Mouse (Mus musculus) heart, postnatal 10 days (tissue): ENCODE data around the gene Stxbp1. TPM values are rescaled to one million over a fixed set of nuclear protein-coding genes. Genes with fewer than 3 reads are reported as not detected.

Source experiments
- DNase-seq, 2 experiments: peaks; one replicate each; pipeline ENCODE4 v3.0.0; 2021
- intact Hi-C: fragments of 180-260 bp; cut with DNase I; formaldehyde crosslinking; loops from one replicate; pipeline ENCODE4 v1.15.1; 2025
- total RNA-seq, 2 experiments: library from RNA; stranded (reverse); gene quantifications; 2 replicates each; pipeline ENCODE4 v1.2.3; 2021

Gene Stxbp1
- total RNA-seq, 2 experiments from 2014 or later: 25.4 to 25.7 TPM

GRCm38 (mm10) chr2:32763353-32763752 is 83.7 kb downstream of the Stxbp1 start:
- DNase-seq: no peak
- intact Hi-C loops: no loop called here

GRCm38 (mm10) chr2:32761859-32762258 is 85.2 kb downstream of the Stxbp1 start:
- intact Hi-C loops: no loop called here
- DNase-seq: no peak

GRCm38 (mm10) chr2:32761361-32761760 is 85.7 kb downstream of the Stxbp1 start:
- DNase-seq: no peak
- intact Hi-C loops: no loop called here

GRCm38 (mm10) chr2:32759001-32759400 is 88.0 kb downstream of the Stxbp1 start:
- no peak for DNase-seq
- intact Hi-C loops: no loop called here

- intact Hi-C loops: no loop called here
- DNase-seq: no peak
Measured at GRCm38 (mm10) chr2:32758503-32758902, 88.5 kb downstream of the Stxbp1 start.

- DNase-seq: peak; percentile 98 to 99
- intact Hi-C loops: loop anchor here (1.0 kb wide), 2 partner anchors 44 to 49 kb away; partner anchors contain the start of gene Cdk9
Measured at GRCm38 (mm10) chr2:32757056-32757845, 89.8 kb downstream of the Stxbp1 start, which contains the start of gene Tor2a. Gene Tor2a, plus strand, starts transcription at chr2:32757234.

GRCm38 (mm10) chr2:32756674-32757055 is 90.4 kb downstream of the Stxbp1 start:
- intact Hi-C loops: loop anchor here (1.0 kb wide), 2 partner anchors 43 to 48 kb away; partner anchors contain the start of gene Cdk9
- DNase-seq: no peak

GRCm38 (mm10) chr2:32752181-32752580 is 94.9 kb downstream of the Stxbp1 start:
- no peak for DNase-seq
- intact Hi-C loops: no loop called here

- no peak for DNase-seq
- intact Hi-C loops: no loop called here
Measured at GRCm38 (mm10) chr2:32751665-32752033, 95.4 kb downstream of the Stxbp1 start.

- peak; percentile 72 to 73 for DNase-seq
- intact Hi-C loops: no loop called here
Measured at GRCm38 (mm10) chr2:32750887-32751664, 96.0 kb downstream of the Stxbp1 start.

- no peak for DNase-seq
- intact Hi-C loops: no loop called here
Measured at GRCm38 (mm10) chr2:32750199-32750598, 96.8 kb downstream of the Stxbp1 start.

GRCm38 (mm10) chr2:32749082-32749481 is 98.0 kb downstream of the Stxbp1 start:
- DNase-seq: no peak
- intact Hi-C loops: loop anchor here (5.0 kb wide), 1 partner anchor 117 kb away; no protein-coding TSS in a partner anchor

- intact Hi-C loops: no loop called here
- DNase-seq: no peak
Measured at GRCm38 (mm10) chr2:32744272-32744982, 102.6 kb downstream of the Stxbp1 start.

- no peak for DNase-seq
- intact Hi-C loops: no loop called here
Measured at GRCm38 (mm10) chr2:32742173-32742531, 104.9 kb downstream of the Stxbp1 start.

GRCm38 (mm10) chr2:32741273-32742172 is 105.5 kb downstream of the Stxbp1 start:
- intact Hi-C loops: no loop called here
- peak; percentile 56 to 57 for DNase-seq

- no peak for DNase-seq
- intact Hi-C loops: no loop called here
Measured at GRCm38 (mm10) chr2:32740916-32741272, 106.2 kb downstream of the Stxbp1 start, which contains the start of gene 6330409D20Rik. Gene 6330409D20Rik, minus strand, starts transcription at chr2:32741016.

GRCm38 (mm10) chr2:32739311-32739710 is 107.7 kb downstream of the Stxbp1 start:
- DNase-seq: no peak
- intact Hi-C loops: no loop called here
